Mouse (Mus musculus) adrenal gland, postnatal 14 days (tissue): Measurements from ENCODE around the gene Zc3h13. TPM values are rescaled to one million over a fixed set of nuclear protein-coding genes. Genes with fewer than 3 reads are reported as not detected.

Experiments
- DNase-seq: peaks from one replicate; pipeline ENCODE4 v3.0.0; 2021; ENCODE audit warnings: mixed read lengths
- microRNA-seq, 2 experiments: library from miRNA; unstranded; fragments of <30 nt; microRNA quantifications; one replicate each; pipeline ENCODE4 v1.2.0; 2021
- total RNA-seq: library from RNA; stranded (reverse); gene quantifications from 2 replicates; pipeline ENCODE4 v1.2.3, GENCODE M21; 2021

The Zc3h13 gene
- total RNA-seq, 1 experiment from 2014 or later, result 30.4 TPM

DNA sequence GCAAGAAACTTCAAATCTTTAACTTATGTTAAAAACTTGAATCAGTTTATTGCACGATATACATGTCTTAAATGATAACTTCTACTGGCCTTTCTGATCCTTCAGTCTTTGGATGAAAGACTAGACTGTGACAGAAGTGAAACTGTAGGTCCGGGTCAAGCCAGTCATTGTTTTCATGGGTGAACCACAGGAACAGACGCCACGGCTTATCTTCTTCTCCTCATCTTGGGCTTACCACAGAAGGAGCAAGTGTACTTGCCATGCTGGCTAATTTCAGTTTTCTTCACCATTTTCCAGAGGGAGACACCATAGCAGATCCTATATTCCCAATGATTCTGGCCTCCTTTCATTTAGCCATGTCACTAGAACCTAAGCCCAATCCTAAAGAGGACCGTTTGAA is 36.1 kb downstream of the Zc3h13 start:
- no peak for DNase-seq

DNA sequence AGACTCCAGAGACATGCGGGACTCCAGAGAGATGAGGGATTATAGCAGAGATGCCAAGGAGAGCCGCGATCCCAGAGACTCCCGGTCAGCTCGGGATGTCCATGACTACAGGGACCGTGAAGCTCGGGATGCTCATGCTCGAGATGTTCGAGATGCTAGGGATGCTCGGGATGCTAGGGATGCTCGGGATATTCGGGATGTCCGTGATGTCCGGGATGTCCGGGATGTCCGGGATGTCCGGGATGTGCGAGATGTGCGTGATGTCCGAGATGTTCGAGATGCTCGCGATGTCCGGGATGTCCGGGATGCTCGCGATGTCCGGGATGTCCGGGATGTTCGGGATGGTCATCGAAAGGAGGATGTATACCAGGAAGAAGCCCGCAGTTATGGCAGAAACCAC is 39.2 kb downstream of the Zc3h13 start:
- no peak for DNase-seq

DNA sequence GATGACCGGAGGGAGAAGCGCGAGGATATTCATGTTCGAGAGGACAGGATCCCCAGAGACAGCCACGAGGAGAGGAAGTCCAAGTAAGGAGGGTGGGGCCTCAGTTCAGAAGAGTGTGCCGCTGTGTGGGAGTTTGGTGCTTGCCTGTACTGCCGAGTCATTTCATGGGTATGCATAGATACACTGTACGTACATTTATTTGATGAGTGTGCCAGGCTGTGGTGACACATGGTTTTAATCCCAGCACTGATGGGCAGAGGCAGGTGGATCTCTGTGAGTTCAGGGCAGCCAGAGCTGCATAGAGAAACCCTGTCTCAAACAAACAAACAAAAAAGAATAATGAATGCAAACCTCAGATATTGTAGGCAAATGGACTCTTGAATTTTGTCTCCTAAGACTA is 43.9 kb downstream of the Zc3h13 start:
- DNase-seq, result no peak

DNA sequence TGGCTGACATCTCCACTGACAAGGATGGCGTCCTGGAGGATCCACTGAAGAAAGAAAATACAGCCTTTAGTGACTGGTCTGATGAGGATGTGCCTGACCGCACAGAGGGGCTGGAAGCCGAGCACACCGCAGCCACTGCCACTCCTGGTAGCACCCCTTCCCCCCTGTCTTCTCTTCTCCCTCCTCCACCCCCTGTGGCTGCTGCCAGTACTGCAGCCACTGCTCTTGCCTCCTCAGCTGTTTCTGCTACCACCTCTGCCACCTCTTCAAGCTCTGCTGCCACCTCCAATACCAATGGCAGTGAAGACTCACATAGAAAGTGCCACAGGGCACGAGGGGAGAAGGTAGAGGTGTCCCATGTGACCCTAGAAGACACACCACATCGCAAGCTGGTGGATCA is 46.4 kb downstream of the Zc3h13 start:
- DNase-seq, result peak; percentile 40

DNA sequence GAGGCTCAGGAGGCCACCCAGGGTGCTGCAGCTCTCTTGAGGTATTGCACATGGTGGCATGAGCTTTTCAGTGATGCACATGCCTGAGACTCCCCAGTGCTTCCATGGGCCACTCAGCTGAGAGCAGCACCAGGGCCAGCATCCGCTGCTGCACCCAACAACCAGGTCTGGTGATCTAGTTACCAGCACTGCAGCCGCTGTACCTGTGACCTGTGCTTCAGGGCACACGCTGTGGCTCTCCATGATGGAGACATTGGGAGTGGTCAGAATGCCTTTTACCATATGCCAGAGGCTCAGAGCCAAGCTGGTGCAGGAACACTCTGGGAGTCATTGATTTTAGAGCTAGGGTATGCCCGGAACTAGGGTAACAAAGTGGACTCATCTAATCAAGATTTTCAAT is 50.1 kb downstream of the Zc3h13 start:
- no peak for DNase-seq

DNA sequence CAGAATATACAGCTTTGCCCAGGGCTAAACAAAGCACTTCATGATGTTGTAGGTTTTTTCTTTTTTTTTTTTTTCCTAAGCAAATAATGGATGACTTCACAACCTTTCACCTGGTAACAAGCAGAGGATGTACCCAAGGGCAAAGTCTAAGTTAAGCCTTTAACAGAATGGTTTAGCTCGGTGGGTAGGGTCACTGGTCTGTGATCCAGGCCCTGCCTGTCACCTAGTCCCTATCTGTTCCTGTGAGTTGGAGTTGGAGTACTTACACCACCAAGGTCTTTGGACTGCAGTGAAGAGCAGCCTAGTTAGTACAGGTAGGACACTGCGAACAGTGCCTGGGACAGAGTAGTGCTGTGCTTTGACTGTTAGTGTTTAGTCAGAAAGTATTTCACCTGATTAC is 53.7 kb downstream of the Zc3h13 start:
- no peak for DNase-seq

DNA sequence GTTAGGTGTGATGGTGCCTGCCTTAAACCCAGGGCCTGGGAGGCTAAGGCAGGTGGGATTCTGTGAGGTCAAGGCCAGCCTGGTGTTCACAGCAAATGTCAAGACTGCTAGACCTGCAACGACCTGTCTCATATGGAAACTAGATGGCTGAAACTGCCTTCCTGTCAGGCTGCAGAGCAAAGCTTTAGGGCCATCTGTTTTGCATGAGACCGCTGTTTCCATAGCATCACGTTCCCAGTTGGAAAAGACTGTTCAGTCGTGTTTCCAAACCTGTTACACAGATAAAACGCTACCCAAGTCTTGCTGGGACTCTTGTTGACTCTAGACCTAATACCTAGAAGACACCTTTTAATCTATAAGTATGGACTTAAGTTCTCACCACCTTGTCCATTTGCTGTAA is 61.9 kb downstream of the Zc3h13 start:
- DNase-seq, result no peak

DNA sequence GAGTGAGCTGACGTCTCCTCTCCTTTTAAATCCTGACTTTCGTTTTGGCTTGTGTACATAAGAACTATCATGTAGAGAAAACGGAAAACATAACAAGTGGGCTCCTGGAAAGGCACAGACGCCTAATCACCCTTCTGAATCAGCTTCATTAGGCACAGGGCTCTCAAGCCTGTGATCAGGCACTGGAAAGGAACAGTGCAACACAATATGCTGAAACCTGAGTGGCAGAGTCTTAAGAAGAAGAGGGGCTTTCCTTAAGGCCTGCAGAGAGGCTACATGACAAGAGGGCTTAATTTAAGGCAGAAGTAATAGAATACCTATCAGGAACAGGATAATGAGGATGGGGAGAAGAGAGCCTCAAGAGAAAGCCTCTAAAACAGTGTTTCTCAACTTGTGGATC is 67.5 kb downstream of the Zc3h13 start:
- DNase-seq, result no peak

DNA sequence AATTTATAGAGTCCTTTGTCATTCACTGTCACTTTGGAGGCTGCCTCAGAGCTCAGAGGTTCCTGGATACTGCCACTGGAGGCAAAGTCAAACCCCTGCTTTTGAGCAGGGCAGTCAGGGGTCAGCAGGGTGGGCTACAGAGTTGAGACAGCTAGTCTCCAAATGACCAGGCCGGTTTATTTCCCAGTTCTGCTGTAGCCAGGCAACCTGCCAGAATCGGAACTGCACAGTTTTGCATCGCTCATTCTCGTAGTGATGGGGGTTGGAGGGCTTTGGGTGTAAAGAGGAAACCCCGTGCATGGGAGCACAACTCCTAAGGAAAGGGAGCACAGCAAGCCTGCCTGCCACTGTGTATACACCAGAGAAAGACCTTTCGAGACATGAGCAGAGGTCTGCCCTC is 79.1 kb downstream of the Zc3h13 start:
- DNase-seq, result no peak

DNA sequence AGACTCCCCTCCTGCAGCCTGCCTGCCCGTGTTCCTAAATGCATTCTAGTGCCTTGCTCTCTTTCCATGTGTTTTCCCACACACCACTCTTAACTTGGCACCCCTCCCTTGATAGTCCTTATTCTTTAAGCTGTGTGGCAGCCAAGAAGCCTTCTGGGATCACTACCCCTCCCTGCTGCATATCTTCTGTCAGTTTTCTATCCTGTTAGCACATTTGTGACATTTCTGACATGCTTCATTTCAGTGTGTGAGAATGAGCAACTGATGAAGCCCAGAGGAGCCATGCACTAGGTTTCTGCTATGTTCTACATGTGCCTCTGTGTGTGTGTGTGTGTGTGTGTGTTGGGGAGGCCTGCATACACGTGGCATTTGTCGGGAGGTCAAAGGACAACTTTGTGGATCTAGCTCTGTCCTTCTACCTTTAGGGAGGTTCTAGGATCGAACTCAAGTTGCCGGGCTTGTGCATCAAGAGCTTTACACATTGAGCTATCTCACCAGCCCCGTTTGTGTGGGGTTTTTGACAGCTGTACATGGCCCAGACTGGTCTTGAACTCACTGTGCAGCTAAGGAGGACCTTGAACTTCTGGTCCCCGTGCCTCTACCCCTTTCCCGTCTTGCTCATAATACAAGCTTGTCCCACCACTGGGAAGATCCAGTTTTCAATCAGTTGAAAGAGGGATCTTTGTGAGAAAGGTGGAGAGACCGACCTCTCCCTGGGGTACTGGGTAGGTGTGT is 81.3 kb downstream of the Zc3h13 start:
- DNase-seq, result no peak

DNA sequence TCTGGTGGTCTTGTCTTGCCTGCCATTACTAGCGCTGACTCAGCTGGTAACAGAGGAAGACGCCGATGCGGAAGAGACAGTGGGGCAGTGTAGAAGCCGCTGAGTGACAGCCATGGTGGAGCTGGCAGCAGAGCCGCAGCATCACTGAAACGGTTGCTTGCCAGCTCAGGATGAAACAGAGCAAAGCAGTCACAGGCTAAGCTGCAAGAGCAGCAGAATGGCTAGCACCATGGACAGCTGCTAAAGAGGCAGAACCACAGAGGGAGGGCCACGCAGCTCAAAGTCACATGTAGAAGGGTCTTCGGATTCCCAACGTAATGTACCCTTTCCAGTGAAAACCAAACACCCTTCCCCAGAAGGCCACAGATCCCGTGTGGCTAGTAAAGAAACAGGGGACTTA is 82.6 kb downstream of the Zc3h13 start:
- peak; percentile 53 for DNase-seq

DNA sequence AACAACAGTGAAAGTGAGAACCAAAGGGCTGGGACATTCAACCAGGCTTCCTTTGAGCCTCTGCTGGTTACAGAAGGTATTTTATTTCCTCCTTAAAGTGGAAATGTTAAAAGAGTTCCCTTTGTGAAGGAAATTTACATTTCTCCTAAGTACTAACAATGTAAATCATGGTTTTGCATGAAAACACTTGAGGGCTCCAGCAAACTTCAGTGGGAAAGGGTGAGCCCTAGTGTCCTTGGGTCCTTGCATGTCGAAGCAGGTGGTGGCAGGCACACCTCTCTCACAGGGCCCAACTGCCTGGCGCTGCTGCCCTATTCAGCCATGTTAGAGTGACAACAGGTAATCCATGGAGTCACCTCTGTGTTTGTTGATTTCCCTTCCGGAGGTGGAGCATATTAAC is 83.3 kb downstream of the Zc3h13 start:
- no peak for DNase-seq

DNA sequence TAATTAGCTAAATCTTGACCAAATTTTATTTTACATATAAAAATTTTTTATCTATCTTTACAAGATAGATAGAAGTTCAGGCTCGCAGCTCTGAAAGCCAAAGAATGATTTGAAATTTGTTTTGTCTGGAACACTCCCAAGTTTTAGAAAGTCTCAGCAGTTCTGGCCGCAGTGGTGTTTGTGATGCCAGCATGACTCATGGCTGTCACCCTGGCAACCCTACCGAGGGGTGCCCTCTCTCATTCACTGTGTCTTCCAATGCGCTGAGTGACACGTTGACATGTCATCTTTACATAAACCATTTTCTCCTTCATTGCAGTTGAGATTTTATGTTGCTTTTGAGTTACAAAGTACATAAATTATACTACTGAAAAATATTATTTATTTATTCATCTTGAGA is 85.7 kb downstream of the Zc3h13 start:
- peak; percentile 76 for DNase-seq

DNA sequence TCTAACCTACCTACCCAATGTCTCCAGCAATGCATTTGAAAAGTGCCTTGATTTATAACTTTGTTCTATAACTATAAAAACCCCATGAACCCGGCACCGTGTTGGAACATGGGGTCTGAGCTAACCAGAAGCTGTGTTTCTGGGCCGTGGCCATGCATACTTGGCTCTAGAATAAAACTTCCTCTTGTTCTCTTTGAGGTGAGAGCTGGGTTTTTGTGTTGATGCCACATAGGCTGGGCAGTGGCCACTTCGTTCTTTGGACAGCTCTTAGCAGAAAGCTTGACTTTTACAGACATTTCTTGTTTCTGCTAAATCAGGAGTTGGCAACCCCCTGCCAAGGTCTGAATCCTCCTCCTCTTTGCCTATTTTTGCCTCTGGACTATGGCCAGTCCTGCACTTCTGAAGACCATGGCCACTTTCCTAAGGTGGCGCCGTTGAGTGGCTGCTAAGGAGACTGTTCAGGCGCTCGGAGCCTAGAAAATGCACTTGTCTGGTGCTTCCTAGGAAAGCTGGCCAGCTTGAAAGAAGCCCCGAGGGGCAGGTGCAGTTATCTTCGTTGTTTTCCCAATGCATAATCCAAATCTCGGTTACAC is 90.9 kb downstream of the Zc3h13 start:
- DNase-seq, result peak; percentile 9

DNA sequence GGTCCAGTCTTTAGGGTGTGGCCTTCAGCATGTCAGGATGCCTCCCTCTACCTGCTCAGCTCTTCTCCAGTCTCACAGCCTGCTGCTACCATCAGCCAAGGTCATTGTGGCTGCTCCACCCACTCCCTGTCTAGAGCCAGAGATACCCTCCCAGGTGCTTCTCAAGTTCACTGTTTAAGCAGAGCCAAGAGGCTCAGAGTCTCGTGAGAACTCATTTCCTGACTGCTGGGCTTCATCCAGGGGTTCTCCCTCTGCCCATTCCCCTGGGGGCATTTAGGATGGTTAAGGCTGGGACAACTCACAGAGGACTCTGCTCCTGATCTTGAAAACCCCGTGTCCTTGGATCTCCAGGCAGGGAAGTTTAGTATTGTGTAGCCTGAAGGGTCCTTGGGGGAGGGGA is 92.1 kb downstream of the Zc3h13 start:
- no peak for DNase-seq

DNA sequence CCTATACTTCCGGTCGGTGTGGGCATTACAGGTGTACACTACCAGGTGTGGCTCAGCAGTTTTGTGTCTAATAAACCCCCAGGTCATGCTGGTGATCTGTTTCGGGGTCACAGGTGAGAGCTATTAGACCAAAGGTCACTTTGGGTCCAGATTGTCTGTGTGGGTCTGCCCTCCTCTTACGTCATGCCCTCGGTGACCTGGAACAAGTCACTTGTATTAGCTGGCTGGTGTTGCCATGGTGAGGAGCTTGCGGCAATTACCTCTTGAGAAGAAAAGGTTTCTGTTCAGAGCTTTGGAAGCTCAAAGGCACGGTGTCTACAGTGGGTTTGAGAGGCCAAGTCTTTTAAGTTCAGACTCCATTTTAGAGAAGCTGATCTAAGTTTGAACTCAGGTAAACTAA is 93.4 kb downstream of the Zc3h13 start:
- no peak for DNase-seq

Small RNAs within 50 kb of the gene (microRNA-seq; reads per million reads assigned to microRNA genes)
- 0 reads per million in 2 experiments for gene Gm44482

Other genes with a start within 250 kb of the Zc3h13 start
- not detected in 2 replicates for gene Lrrc63, start 153.5 kb upstream of the Zc3h13 start, total RNA-seq
- 13.7 and 39.0 TPM in 2 replicates for gene Lcp1, start 153.3 kb upstream of the Zc3h13 start, total RNA-seq
- gene Cpb2, start 42.1 kb upstream of the Zc3h13 start, total RNA-seq, result 1.4 and 44.6 TPM in 2 replicates
- 0.53 and 0.63 TPM in 2 replicates for gene Siah3, start 171.6 kb downstream of the Zc3h13 start, total RNA-seq